Mouse (Mus musculus): ENCODE measurements around the gene Sh2d3c. TPM values are rescaled to one million over a fixed set of nuclear protein-coding genes. Genes with fewer than 3 reads are reported as not detected.

The Sh2d3c gene
- polyA plus RNA-seq, 1 experiment, result 106 TPM

- no peak for DNase-seq
- H3K4me3 ChIP-seq (ENCODE audit: control insufficient read depth, insufficient read depth, low read length), result no peak overlapping the region
- no peak for TF ChIP-seq POLR2A (IDR thresholded peaks at IDR 0.05; ENCODE audit: control insufficient read depth, extremely low read depth, insufficient read depth, low read length, poor library complexity)
- no peak for TF ChIP-seq CTCF (IDR thresholded peaks at IDR 0.05; ENCODE audit: borderline replicate concordance, control insufficient read depth, extremely low read depth, insufficient read depth, low read length, poor library complexity)
These were observed 23.6 kb downstream of the Sh2d3c start for GRCm38 (mm10) chr2:32744272-32744982.

GRCm38 (mm10) chr2:32749082-32749481, 28.2 kb downstream of the Sh2d3c start:
- no peak for TF ChIP-seq CTCF (IDR thresholded peaks at IDR 0.05; ENCODE audit: borderline replicate concordance, control insufficient read depth, extremely low read depth, insufficient read depth, low read length, poor library complexity)
- no peak for TF ChIP-seq POLR2A (IDR thresholded peaks at IDR 0.05; ENCODE audit: control insufficient read depth, extremely low read depth, insufficient read depth, low read length, poor library complexity)
- no peak overlapping the region for H3K4me3 ChIP-seq (ENCODE audit: control insufficient read depth, insufficient read depth, low read length)
- peaks cover 63% of the 10 kb centered on the region for H3K36me3 ChIP-seq (ENCODE audit: control insufficient read depth, insufficient read depth, low read length)
- H3K27me3 ChIP-seq (ENCODE audit: control insufficient read depth, insufficient read depth, low read length), result no peaks in the 10 kb centered on the region
- DNase-seq, result no peak
- 97% methylated on average over 16 of the region's 16 CpGs for WGBS
- H3K27ac ChIP-seq (ENCODE audit: control insufficient read depth, insufficient read depth, low read length), result no peak overlapping the region
- no peaks in the 10 kb centered on the region for H3K4me1 ChIP-seq (replicated peaks; ENCODE audit: control insufficient read depth, insufficient read depth, low read length)

More at GRCm38 (mm10) chr2:32744272-32744982, 23.6 kb downstream of the Sh2d3c start:
- no peaks in the 10 kb centered on the region for H3K4me1 ChIP-seq (replicated peaks; ENCODE audit: control insufficient read depth, insufficient read depth, low read length)
- no peaks in the 10 kb centered on the region for H3K27me3 ChIP-seq (ENCODE audit: control insufficient read depth, insufficient read depth, low read length)
- H3K27ac ChIP-seq (ENCODE audit: control insufficient read depth, insufficient read depth, low read length), result no peak overlapping the region
- WGBS, result 90% methylated on average over 15 of the region's 15 CpGs
- peaks cover 44% of the 10 kb centered on the region for H3K36me3 ChIP-seq (ENCODE audit: control insufficient read depth, insufficient read depth, low read length)

- TF ChIP-seq POLR2A (IDR thresholded peaks at IDR 0.05; ENCODE audit: control insufficient read depth, extremely low read depth, insufficient read depth, low read length, poor library complexity) (no peak), CTCF (IDR thresholded peaks at IDR 0.05; ENCODE audit: borderline replicate concordance, control insufficient read depth, extremely low read depth, insufficient read depth, low read length, poor library complexity) (no peak)
- no peaks in the 10 kb centered on the region for H3K27me3 ChIP-seq (ENCODE audit: control insufficient read depth, insufficient read depth, low read length)
- H3K4me1 ChIP-seq (replicated peaks; ENCODE audit: control insufficient read depth, insufficient read depth, low read length), result no peaks in the 10 kb centered on the region
- H3K36me3 ChIP-seq (ENCODE audit: control insufficient read depth, insufficient read depth, low read length), result peaks cover 58% of the 10 kb centered on the region
- no peak for DNase-seq
- no peak overlapping the region for H3K27ac ChIP-seq (ENCODE audit: control insufficient read depth, insufficient read depth, low read length)
- no peak overlapping the region for H3K4me3 ChIP-seq (ENCODE audit: control insufficient read depth, insufficient read depth, low read length)
- 92% methylated on average over 7 of the region's 7 CpGs for WGBS
These were observed 29.3 kb downstream of the Sh2d3c start for GRCm38 (mm10) chr2:32750199-32750598.

GRCm38 (mm10) chr2:32750887-32751664, 30.2 kb downstream of the Sh2d3c start:
- Histone ChIP-seq H3K36me3 (ENCODE audit: control insufficient read depth, insufficient read depth, low read length) (peaks cover 50% of the 10 kb centered on the region), H3K27ac (ENCODE audit: control insufficient read depth, insufficient read depth, low read length) (no peak overlapping the region)
- 90% methylated on average over 31 of the region's 31 CpGs for WGBS

GRCm38 (mm10) chr2:32751665-32752033, 30.8 kb downstream of the Sh2d3c start:
- Histone ChIP-seq H3K27ac (ENCODE audit: control insufficient read depth, insufficient read depth, low read length) (no peak overlapping the region), H3K36me3 (ENCODE audit: control insufficient read depth, insufficient read depth, low read length) (peaks cover 44% of the 10 kb centered on the region), H3K4me1 (replicated peaks; ENCODE audit: control insufficient read depth, insufficient read depth, low read length) (no peaks in the 10 kb centered on the region), H3K27me3 (ENCODE audit: control insufficient read depth, insufficient read depth, low read length) (no peaks in the 10 kb centered on the region), H3K4me3 (ENCODE audit: control insufficient read depth, insufficient read depth, low read length) (no peak overlapping the region)
- 88% methylated on average over 10 of the region's 10 CpGs for WGBS
- TF ChIP-seq CTCF (IDR thresholded peaks at IDR 0.05; ENCODE audit: borderline replicate concordance, control insufficient read depth, extremely low read depth, insufficient read depth, low read length, poor library complexity) (no peak), POLR2A (IDR thresholded peaks at IDR 0.05; ENCODE audit: control insufficient read depth, extremely low read depth, insufficient read depth, low read length, poor library complexity) (no peak)
- DNase-seq, result no peak

More at GRCm38 (mm10) chr2:32750887-32751664, 30.2 kb downstream of the Sh2d3c start:
- DNase-seq, result no peak
- no peak overlapping the region for H3K4me3 ChIP-seq (ENCODE audit: control insufficient read depth, insufficient read depth, low read length)
- H3K27me3 ChIP-seq (ENCODE audit: control insufficient read depth, insufficient read depth, low read length), result no peaks in the 10 kb centered on the region
- H3K4me1 ChIP-seq (replicated peaks; ENCODE audit: control insufficient read depth, insufficient read depth, low read length), result no peaks in the 10 kb centered on the region
- no peak for TF ChIP-seq POLR2A (IDR thresholded peaks at IDR 0.05; ENCODE audit: control insufficient read depth, extremely low read depth, insufficient read depth, low read length, poor library complexity)
- no peak for TF ChIP-seq CTCF (IDR thresholded peaks at IDR 0.05; ENCODE audit: borderline replicate concordance, control insufficient read depth, extremely low read depth, insufficient read depth, low read length, poor library complexity)

- Histone ChIP-seq H3K36me3 (ENCODE audit: control insufficient read depth, insufficient read depth, low read length) (peaks cover 39% of the 10 kb centered on the region), H3K4me3 (ENCODE audit: control insufficient read depth, insufficient read depth, low read length) (no peak overlapping the region)
These were observed 31.3 kb downstream of the Sh2d3c start for GRCm38 (mm10) chr2:32752181-32752580.

More at GRCm38 (mm10) chr2:32752181-32752580, 31.3 kb downstream of the Sh2d3c start:
- DNase-seq, result no peak
- no peak overlapping the region for H3K27ac ChIP-seq (ENCODE audit: control insufficient read depth, insufficient read depth, low read length)
- no peak for TF ChIP-seq POLR2A (IDR thresholded peaks at IDR 0.05; ENCODE audit: control insufficient read depth, extremely low read depth, insufficient read depth, low read length, poor library complexity)
- TF ChIP-seq CTCF (IDR thresholded peaks at IDR 0.05; ENCODE audit: borderline replicate concordance, control insufficient read depth, extremely low read depth, insufficient read depth, low read length, poor library complexity), result no peak
- 92% methylated on average over 10 of the region's 10 CpGs for WGBS
- no peaks in the 10 kb centered on the region for H3K4me1 ChIP-seq (replicated peaks; ENCODE audit: control insufficient read depth, insufficient read depth, low read length)
- no peaks in the 10 kb centered on the region for H3K27me3 ChIP-seq (ENCODE audit: control insufficient read depth, insufficient read depth, low read length)
